Comparison of ENCODE assay signal across 17 mouse cellular contexts in the genomic region with DNA sequence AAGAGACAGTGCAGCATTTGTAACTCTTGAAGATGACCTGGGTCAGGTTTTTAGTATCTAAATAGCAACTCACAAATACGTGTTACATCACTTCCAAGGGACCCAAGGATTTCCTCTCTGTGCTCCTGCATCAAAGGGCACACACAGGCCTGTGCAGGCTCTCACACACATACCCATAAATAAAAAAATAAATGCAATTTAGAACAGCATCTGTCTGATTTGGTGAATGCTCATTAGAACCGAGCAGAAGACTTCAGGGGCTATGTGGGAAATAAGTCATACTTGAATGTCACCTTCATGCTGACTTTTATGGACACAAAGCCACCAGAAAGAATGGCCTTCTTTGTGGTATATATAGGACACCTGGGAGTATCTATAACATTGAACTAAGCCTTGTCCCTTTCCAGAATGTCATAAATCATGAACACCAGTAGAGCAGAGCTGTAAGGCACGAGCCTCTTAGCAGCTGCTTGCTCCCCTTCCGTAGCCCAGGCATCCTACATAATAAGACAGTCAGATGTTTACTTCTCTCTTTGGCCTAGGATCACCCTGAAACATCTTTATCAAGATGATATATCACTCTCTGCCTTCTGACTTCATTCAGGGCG.
"Had no signal": no experiment of that assay in that cellular context is flagged by ENCODE, and none has a peak within 500 bp of the region (broad histone marks: within the 10 kb centered on the region; RNA-seq: fewer than 3 reads in every experiment).

No protein-coding gene starts in this region.

- H3K9me3 ChIP-seq: midbrain, embryonic 13.5 days; midbrain, embryonic 15.5 days; neural tube, embryonic 13.5 days had no signal

- H3K27me3 ChIP-seq: midbrain, embryonic 13.5 days; midbrain, embryonic 15.5 days; neural tube, embryonic 13.5 days had no signal

- DNase-seq: lung, adult 18-20 months; lung, embryonic 14.5 days; lung, postnatal 10 days; lung, postnatal 4 days; retina, postnatal 1 day; right cerebral cortex, adult 18-20 months; right cerebral cortex, postnatal 25 days; right cerebral cortex, postnatal 4 days; spleen, adult 18-20 months; thymus, adult 18-20 months; thymus, postnatal 14 days; thymus, postnatal 36 days had no signal

- H3K36me3 ChIP-seq: midbrain, embryonic 13.5 days; midbrain, embryonic 15.5 days; neural tube, embryonic 13.5 days had no signal

- H3K9ac ChIP-seq: liver, embryonic 14.5 days; lung, embryonic 14.5 days; midbrain, embryonic 13.5 days; midbrain, embryonic 15.5 days; neural tube, embryonic 13.5 days had no signal

- H3K27ac ChIP-seq: liver, embryonic 14.5 days; midbrain, embryonic 13.5 days; midbrain, embryonic 15.5 days; neural tube, embryonic 13.5 days had no signal

- H3K4me3 ChIP-seq: midbrain, embryonic 13.5 days; midbrain, embryonic 15.5 days; neural tube, embryonic 13.5 days had no signal

- H3K4me1 ChIP-seq: midbrain, embryonic 13.5 days; midbrain, embryonic 15.5 days; neural tube, embryonic 13.5 days had no signal

- ATAC-seq: midbrain, embryonic 13.5 days; midbrain, embryonic 15.5 days had no signal

- H3K4me2 ChIP-seq: lung, embryonic 14.5 days; midbrain, embryonic 11.5 days; midbrain, embryonic 13.5 days; midbrain, embryonic 15.5 days; neural tube, embryonic 13.5 days had no signal
